Mouse (Mus musculus): ENCODE data around the gene Ddx4. TPM values are rescaled to one million over a fixed set of nuclear protein-coding genes. Genes with fewer than 3 reads are reported as not detected.

Ddx4 gene
- not detected in 2 replicates for polyA plus RNA-seq (2012; rRNA removed)

DNA sequence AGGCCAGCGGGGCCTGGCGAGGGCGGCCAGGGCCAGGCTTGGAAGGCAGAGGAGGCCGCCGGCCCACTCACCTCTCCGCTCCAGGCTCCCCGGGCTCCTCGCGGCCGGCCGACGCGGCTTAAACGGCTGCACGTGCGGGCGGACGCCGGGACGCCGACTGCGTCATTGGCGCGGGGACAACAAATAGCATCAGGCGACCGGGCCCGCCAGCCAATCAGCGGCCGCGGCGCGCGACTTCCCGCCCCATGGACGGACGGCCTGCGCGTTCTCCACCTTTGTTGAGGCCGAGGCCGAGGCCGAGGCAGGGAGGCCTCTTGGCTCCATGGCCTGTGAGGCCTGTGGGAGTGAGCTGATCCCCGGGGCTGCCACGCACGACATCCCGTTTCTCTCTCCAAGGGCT lies at the start of gene Ddx4:
Ddx4 (minus strand) TSS at position 271 of the 400 bp plus-strand sequence.

DNA sequence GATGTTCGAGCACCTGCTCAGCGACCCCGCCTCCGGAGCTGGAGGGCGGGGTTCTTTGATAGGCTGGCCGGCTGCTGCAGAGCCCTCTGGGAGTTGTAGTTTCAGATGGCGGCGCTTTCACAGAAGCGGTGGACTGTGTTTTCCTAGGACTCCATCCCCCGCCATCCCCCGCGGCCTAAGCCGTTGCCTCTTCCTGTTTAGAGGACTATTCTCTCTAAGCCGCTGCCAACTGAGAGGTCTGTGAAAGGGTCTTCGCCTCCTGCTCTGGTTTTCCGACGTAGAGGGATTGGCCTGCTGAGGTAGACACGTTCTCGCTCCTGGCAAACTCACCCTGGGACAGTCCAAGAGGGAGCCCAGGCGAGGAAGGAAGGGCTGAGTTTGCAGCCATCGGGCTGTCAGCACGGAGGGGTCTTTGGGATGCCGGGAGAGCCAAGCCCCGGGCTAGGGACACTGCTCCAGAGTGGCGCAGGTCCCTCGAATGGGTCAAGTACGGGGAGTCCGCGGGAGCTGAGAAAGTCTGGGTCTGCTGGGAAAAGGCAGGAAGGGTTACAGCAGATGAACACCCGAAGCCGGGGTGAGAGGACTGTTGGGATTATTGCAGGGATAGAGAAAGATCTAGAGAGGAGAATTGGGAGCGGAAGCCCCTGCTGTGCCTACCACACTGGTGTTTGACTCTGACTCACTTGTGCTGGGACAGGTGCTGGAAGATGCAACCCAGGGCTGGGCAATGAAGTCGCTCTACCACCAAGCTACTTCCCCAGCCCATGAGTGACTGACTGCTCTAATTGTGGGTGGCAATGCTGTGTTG lies 8.5 kb upstream of the Ddx4 start, which contains the start of gene Slc38a9:
Slc38a9 (plus strand) TSS at position 178 of the 808 bp plus-strand sequence.

DNA sequence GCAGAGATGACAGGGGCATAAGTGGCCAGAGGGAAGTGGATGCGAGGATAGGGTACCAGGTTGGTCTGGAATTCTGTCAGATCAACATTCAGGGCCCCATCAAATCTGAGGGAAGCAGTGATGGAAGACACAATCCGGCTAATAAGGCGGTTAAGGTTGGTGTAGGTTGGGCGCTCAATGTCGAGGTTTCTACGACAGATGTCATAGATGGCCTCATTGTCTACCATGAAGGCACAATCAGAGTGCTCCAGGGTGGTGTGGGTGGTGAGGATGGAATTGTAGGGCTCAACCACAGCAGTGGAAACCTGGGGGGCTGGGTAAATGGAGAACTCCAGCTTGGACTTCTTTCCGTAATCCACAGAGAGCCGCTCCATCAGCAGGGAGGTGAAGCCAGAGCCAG lies 58.0 kb downstream of the Ddx4 start, which contains the start of gene Il31ra:
Il31ra (minus strand) TSS at position 101 of the 400 bp plus-strand sequence.

Other genes starting within 250 kb of the Ddx4 start
- 6.1 and 8.7 TPM in 2 replicates for gene Il6st, start 188.4 kb downstream of the Ddx4 start, polyA plus RNA-seq (2012; rRNA removed)
- 0.04 TPM in 2 replicates for gene Il31ra, start 58.1 kb downstream of the Ddx4 start, polyA plus RNA-seq (2012; rRNA removed)
- 1.8 and 2.9 TPM in 2 replicates for gene Slc38a9, start 8.3 kb upstream of the Ddx4 start, polyA plus RNA-seq (2012; rRNA removed)
- gene Plpp1, start 148.3 kb upstream of the Ddx4 start, polyA plus RNA-seq (2012; rRNA removed): 29.1 and 35.4 TPM in 2 replicates

Data from stomach, adult 2 months (tissue).